Mouse (Mus musculus): ENCODE data around the gene Cfd. TPM values are rescaled to one million over a fixed set of nuclear protein-coding genes. Genes with fewer than 3 reads are reported as not detected.

Cfd gene
- total and polyA plus RNA-seq, 3 experiments: 0.26 TPM; not detected in 2

DNA sequence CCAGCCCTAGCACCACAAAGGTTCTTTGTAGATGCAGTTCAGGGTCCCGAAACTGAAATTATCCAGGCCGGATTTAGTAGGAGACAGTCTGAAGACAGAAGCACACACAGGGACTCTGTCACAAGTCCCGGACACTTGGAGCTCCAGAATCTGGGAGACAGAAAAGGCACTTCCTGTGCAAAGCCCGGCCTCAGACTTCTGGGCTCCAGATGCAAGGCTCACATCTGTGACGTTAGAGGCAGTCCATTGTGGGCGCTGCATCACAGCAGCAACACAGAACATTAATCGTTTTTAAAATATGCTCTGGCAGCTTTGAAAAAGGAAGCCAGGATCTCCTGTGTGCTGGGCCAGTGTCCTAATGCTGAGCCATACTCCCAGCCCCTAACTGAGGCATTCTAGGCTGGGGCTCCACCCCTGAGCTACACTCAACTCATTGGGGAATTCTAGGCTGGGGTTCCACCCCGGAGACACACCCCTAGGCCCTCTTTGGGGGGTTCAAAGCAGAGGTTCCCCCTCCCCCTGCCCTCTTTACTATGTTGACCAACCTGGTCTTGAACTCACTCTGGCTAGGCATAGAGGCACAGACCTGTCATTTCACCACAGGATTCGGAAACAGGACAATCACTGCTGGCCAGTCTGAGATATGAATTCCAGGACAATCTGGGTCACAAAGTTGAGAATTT lies 38.4 kb upstream of the Cfd start:
- DNase-seq (ENCODE audit: extremely low read depth): no peak
- Histone ChIP-seq H3K27ac (ENCODE audit: insufficient read depth, low read depth) (peak overlapping the region; percentile 96), H3K9me3 (replicated peaks; ENCODE audit: low read length) (no peaks in the 10 kb centered on the region), H3K27me3 (replicated peaks) (no peaks in the 10 kb centered on the region), H3K4me3 (replicated peaks in 1 of 3; ENCODE audit: low read depth in 2 of 3, low read length in 2 of 3, poor library complexity in 1 of 3) (peak overlapping the region; percentile 51 to 90 (median 58)), H3K79me2 (replicated peaks; ENCODE audit: control insufficient read depth, extremely low read depth, insufficient read depth, poor library complexity, severe bottlenecking) (peaks cover 27% of the 10 kb centered on the region), H3K36me3 (replicated peaks in 1 of 2; ENCODE audit: control insufficient read depth in 1 of 2, insufficient read depth in 1 of 2, low read length in 1 of 2) (peaks cover 10 to 18% of the 10 kb centered on the region in 2 experiments), H3K4me2 (ENCODE audit: insufficient read depth, low read depth, poor library complexity, severe bottlenecking) (peak overlapping the region; percentile 84), H3K9ac (ENCODE audit: insufficient read depth, low read depth) (peak overlapping the region; percentile 97), H3K4me1 (ENCODE audit: control insufficient read depth in 1 of 2, insufficient read depth in 2 of 2) (peaks cover 12 to 44% of the 10 kb centered on the region in 2 experiments)
- in situ Hi-C loops (cut with MboI; ENCODE audit: low pct_ligation_motif_present, low pct_unique_long_range_greater_than_20kb, low sequenced_read_pairs) (no loop called here), dilution Hi-C loops (cut with MboI; ENCODE audit: extremely low pct_ligation_motif_present, extremely low pct_unique_long_range_greater_than_20kb, low sequenced_read_pairs) (no loop called here)
- TF ChIP-seq NRF1 (IDR thresholded peaks at IDR 0.05; ENCODE audit: low read depth, low read length) (0 out of 2 replicates have a peak, but pooled peaks have one; percentile 13), PAX5 (IDR thresholded peaks at IDR 0.05; ENCODE audit: low read length) (no peak), TCF12 (IDR thresholded peaks at IDR 0.05; ENCODE audit: low read depth, low read length) (peak; percentile 45; the same call in 1 of the 2 replicates), NELFE (IDR thresholded peaks at IDR 0.05; ENCODE audit: low read depth, low read length) (0 out of 2 replicates have a peak, but pooled peaks have one; percentile 27), CHD2 (IDR thresholded peaks at IDR 0.05; ENCODE audit: low read length) (peak; percentile 63), POLR2A (IDR thresholded peaks at IDR 0.05; ENCODE audit: low read depth, low read length) (0 out of 2 replicates have a peak, but pooled peaks have one; percentile 34), RCOR1 (conservative IDR thresholded peaks at IDR 0.05; ENCODE audit: low read depth, low read length) (no peak), ZKSCAN1 (IDR thresholded peaks at IDR 0.05; ENCODE audit: borderline replicate concordance, low read depth, low read length) (no peak), EP300 (IDR thresholded peaks at IDR 0.05; ENCODE audit: low read length) (no peak), MEF2A (IDR thresholded peaks at IDR 0.05; ENCODE audit: borderline replicate concordance, low read depth, low read length) (no peak), CTCF (conservative IDR thresholded peaks at IDR 0.05 in 1 of 2, IDR thresholded peaks at IDR 0.05 in 1 of 2; ENCODE audit: low read depth in 2 of 2, low read length in 2 of 2) (no peak), USF2 (conservative IDR thresholded peaks at IDR 0.05; ENCODE audit: low read depth, low read length) (no peak), ZC3H11A (IDR thresholded peaks at IDR 0.05; ENCODE audit: low read depth, low read length) (no peak)

DNA sequence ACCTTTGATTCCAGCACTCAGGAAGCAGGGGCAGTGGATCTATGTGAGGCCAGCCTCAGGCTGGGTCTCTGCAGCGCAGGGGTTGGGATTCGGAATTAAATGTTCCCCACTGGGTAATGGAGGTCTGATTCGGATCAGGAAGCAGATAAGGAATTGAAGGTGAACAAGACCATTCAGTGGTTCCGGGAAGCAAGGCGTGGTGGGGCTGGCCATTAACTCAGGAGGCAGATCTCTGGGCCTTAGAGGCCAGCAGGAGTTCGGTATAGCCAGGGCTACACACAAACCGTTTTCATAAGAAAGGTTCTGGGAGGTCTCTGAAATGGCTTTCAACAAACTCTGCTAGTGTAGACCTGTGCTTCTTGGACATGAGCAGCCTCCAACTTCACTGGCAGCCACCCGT lies 37.8 kb upstream of the Cfd start:
- Histone ChIP-seq H3K4me2 (ENCODE audit: insufficient read depth, low read depth, poor library complexity, severe bottlenecking) (peak overlapping the region; percentile 84), H3K27ac (ENCODE audit: insufficient read depth, low read depth) (peak overlapping the region; percentile 96), H3K36me3 (replicated peaks in 1 of 2; ENCODE audit: control insufficient read depth in 1 of 2, insufficient read depth in 1 of 2, low read length in 1 of 2) (peaks cover 16 to 24% of the 10 kb centered on the region in 2 experiments), H3K4me3 (replicated peaks in 1 of 3; ENCODE audit: low read depth in 2 of 3, low read length in 2 of 3, poor library complexity in 1 of 3) (peak overlapping the region; percentile 51 to 90 (median 58)), H3K9ac (ENCODE audit: insufficient read depth, low read depth) (peak overlapping the region; percentile 97), H3K9me3 (replicated peaks; ENCODE audit: low read length) (no peaks in the 10 kb centered on the region), H3K79me2 (replicated peaks; ENCODE audit: control insufficient read depth, extremely low read depth, insufficient read depth, poor library complexity, severe bottlenecking) (peaks cover 33% of the 10 kb centered on the region), H3K4me1 (ENCODE audit: control insufficient read depth in 1 of 2, insufficient read depth in 2 of 2) (peaks cover 17 to 50% of the 10 kb centered on the region in 2 experiments), H3K27me3 (replicated peaks) (no peaks in the 10 kb centered on the region)
- dilution Hi-C loops (cut with MboI; ENCODE audit: extremely low pct_ligation_motif_present, extremely low pct_unique_long_range_greater_than_20kb, low sequenced_read_pairs): no loop called here
- TF ChIP-seq BHLHE40 (IDR thresholded peaks at IDR 0.05; ENCODE audit: low read depth, low read length): 0 out of 2 replicates have a peak, but pooled peaks have one; percentile 9
- TF ChIP-seq NRF1 (IDR thresholded peaks at IDR 0.05; ENCODE audit: low read depth, low read length): 0 out of 2 replicates have a peak, but pooled peaks have one; percentile 12
- no peak for TF ChIP-seq TCF12 (IDR thresholded peaks at IDR 0.05; ENCODE audit: low read depth, low read length)
- DNase-seq (ENCODE audit: extremely low read depth): no peak
- in situ Hi-C loops (cut with MboI; ENCODE audit: low pct_ligation_motif_present, low pct_unique_long_range_greater_than_20kb, low sequenced_read_pairs): no loop called here
